Mouse (Mus musculus): Measurements from ENCODE around the gene Gng8.

DNA sequence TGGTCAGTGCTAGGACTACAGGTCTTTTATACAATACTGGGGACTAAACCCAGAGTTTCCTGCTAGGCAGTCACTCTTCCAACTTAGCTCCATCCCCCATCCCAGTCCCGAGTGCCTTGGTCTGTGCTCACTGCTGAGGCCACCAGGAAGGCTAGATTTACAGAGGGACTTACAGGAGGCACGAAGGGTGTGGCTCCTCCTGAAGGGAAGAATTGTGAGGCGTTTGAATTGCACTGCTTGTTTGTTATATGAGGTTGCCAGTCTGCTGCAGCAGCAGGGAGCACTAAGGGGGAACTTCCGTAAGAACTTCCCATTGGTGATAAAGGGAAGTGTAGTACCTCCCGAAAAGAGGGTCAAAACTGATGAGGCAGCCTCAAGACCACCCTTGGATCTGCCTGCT lies 11.0 kb upstream of the Gng8 start:
- TF ChIP-seq CTCF (IDR thresholded peaks at IDR 0.05; ENCODE audit: low read depth, low read length), result no peak
- TF ChIP-seq POLR2A (IDR thresholded peaks at IDR 0.05; ENCODE audit: borderline replicate concordance, low read depth, low read length), result no peak

All from bone marrow macrophage, adult 2 months (primary cell).